Mouse (Mus musculus) layer of hippocampus, adult 2 months (tissue): ENCODE data around the gene Six4. TPM values are rescaled to one million over a fixed set of nuclear protein-coding genes. Genes with fewer than 3 reads are reported as not detected.
"Not testable (repeated sequence)": the region's sequence is repeated elsewhere in the genome, so short reads cannot be mapped to it uniquely, and the experiment has no call there.

Source experiments
- DNase-seq, 2 experiments: peaks; one replicate each; pipeline ENCODE4 v3.0.0; 2022; ENCODE audit warnings: low spot score in 2 of 2
- H3K27ac ChIP-seq: fragments of 200-600 bp; 2 replicates; pipeline ENCODE4 v1.8.1; 2022
- H3K4me3 ChIP-seq: fragments of 200-600 bp; 2 replicates; pipeline ENCODE4 v1.8.1; 2022; ENCODE audit warnings: mild to moderate bottlenecking
- CTCF ChIP-seq: fragments of 200-600 bp; conservative IDR thresholded peaks from 2 replicates; pipeline ENCODE4 v1.8.1; 2022; ENCODE audit warnings: antibody characterized with exemption, mild to moderate bottlenecking, moderate library complexity
- long read RNA-seq, 2 experiments: library from polyadenylated mRNA; stranded (forward); transcript quantifications; one replicate each; pipeline ENCODE4 v2.0.0; 2021; ENCODE audit warnings: borderline mapping rate in 2 of 2
- total RNA-seq, 2 experiments: library from RNA; stranded (reverse); gene quantifications; 2 replicates each; pipeline ENCODE4 v1.2.3; 2021

The Six4 gene
- total RNA-seq, result 1 to 10 TPM in 1 of 2 experiments, under 1 TPM in 1; 0.77 to 1.0 TPM
- long read RNA-seq, experiment 1, result 0 reads
- long read RNA-seq, experiment 2, result 0 reads

DNA sequence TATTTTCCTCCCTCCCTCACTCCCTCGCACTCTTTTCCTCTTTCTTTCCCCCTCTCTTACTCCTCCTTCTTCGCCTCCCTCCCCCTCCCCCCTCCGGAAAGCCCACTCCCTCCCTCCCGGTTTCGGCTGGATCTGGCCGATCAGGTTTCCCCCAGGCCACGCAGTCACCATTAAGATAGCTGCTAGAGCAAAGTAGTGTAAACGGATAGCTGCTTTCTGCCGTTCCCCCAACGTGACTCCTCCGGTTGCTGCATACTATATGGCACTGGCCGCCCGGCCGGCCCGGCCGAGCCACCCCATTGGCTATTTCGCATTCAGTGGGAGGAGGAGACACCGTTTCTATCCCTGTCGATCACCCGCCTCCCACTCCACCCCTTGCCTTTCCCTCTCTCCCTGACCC lies at the start of gene Six4:
Six4 (minus strand) TSS at position 261 of the 400 bp plus-strand sequence.
- TF ChIP-seq CTCF, result no peak
- peak; percentile 8 to 22 for DNase-seq
- H3K4me3 ChIP-seq, result peak within 1 kb of the TSS; percentile 78
- peak within 1 kb of the TSS; percentile 70; the same call in 1 of the 2 replicates for H3K27ac ChIP-seq

GRCm38 (mm10) chr12:73162408-73163181 lies 49.3 kb upstream of the Six4 start:
- Histone ChIP-seq H3K27ac (peak overlapping the region; percentile 44), H3K4me3 (no peak overlapping the region)
- no peak for TF ChIP-seq CTCF
- no peak for DNase-seq

GRCm38 (mm10) chr12:73160341-73160740 lies 47.1 kb upstream of the Six4 start:
- no peak for DNase-seq
- TF ChIP-seq CTCF, result peak; percentile 34
- no peak overlapping the region for H3K27ac ChIP-seq
- H3K4me3 ChIP-seq, result no peak overlapping the region

DNA sequence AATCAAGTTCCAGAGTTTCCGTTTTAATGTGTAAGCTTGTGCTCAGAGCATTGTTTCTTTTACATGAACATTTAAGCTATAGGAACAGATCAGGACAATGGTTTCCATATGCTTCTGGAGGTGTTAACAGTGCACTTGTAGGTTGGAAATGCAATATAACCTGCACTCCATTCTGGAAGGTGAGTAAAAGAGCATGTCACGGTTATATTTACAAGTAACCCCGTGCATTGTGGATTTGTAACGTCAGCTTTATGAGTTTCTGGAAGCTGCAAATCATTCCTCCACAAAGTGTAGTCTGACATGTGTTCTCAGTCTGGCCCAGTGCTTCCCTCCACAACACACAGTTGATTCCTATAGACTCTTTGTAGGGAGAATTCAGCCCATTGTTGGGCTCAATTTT lies 40.9 kb upstream of the Six4 start:
- DNase-seq, result no peak
- H3K27ac ChIP-seq, result no peak overlapping the region
- H3K4me3 ChIP-seq, result no peak overlapping the region
- TF ChIP-seq CTCF, result no peak

GRCm38 (mm10) chr12:73151038-73151437 lies 37.8 kb upstream of the Six4 start:
- DNase-seq, H3K27ac ChIP-seq, H3K4me3 ChIP-seq: not testable (repeated sequence)

GRCm38 (mm10) chr12:73147236-73147635 lies 34.0 kb upstream of the Six4 start:
- no peak for DNase-seq
- Histone ChIP-seq H3K27ac (no peak overlapping the region), H3K4me3 (no peak overlapping the region)
- no peak for TF ChIP-seq CTCF

DNA sequence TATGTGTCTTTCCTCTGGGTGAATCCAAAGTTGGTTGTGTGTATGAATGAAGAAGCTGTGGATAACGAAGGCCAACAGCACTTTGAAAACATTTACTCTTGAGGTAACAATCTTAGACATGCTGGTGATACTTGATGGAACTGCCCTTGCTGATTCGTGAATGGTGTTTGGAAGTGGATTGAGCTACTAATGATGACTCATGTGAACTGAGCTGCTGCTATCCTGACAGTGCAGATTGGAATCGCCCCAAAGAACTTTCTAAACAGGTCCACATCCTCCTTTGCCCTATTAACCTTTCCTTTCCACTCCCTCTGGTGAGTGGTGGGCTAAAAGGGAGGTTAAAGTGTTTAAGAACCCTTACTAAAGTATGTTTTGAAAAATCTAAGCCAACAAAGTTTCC lies 27.5 kb upstream of the Six4 start:
- Histone ChIP-seq H3K4me3 (no peak overlapping the region), H3K27ac (no peak overlapping the region)
- no peak for TF ChIP-seq CTCF
- DNase-seq, result no peak

- TF ChIP-seq CTCF, result no peak
- H3K4me3 ChIP-seq, result 0 out of 2 replicates have a peak overlapping the region, but pooled peaks have one; percentile 87
- H3K27ac ChIP-seq, result no peak overlapping the region
- no peak for DNase-seq
These were observed 12.0 kb upstream of the Six4 start for GRCm38 (mm10) chr12:73125250-73125649.

DNA sequence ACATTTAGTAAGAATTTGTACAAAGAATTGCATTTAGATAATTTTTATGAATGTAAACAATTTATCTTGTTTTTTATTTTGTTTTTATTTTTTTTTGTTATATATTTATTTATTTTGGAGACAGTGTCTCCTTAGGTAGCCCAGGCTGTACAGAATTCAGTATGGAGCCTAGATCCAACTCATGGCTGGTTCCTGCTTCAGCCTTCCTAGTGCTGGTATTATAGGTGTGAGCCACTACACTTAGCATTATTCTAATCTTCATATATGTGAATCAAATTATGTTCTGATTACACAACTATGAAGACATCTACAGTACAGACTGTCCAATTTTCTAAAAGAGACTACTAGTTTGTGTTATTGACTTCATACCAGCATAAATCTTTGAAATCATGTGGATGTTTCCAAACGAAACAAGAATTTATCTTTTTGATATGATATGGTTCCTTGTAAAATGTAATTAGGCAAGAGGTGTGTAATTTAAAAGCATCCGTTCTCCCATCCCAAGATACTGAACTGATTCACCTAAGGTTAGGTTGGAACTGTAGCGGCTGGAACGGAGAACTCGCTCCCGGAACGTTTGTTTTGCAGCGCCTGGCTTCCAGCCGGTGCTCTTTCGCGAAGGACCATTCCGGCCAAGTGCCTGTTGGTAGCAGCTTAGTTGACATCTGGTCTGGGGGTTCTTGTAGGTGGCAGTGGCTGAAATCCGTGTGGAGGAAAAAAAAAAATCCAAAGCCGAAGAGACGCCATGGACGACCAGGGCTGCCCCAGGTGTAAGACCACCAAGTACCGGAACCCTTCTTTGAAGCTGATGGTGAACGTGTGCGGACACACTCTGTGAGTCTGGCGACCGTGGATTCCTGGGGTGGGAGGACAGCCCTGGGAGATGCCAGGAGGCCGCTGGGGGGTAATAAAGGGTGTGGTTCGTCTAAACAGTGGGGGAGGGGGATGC lies 10.1 kb upstream of the Six4 start, which contains the start of gene Mnat1:
Mnat1 (plus strand) TSS at position 625 of the 949 bp plus-strand sequence.
- no peak for TF ChIP-seq CTCF
- H3K27ac ChIP-seq, result peak within 1 kb of the TSS; percentile 88
- DNase-seq, result peak; percentile 68 to 85
- H3K4me3 ChIP-seq, result peak within 1 kb of the TSS; percentile 87

GRCm38 (mm10) chr12:73112326-73113087 lies 749 bp downstream of the Six4 start:
- H3K27ac ChIP-seq, result peak overlapping the region; percentile 70; the same call in 1 of the 2 replicates

DNA sequence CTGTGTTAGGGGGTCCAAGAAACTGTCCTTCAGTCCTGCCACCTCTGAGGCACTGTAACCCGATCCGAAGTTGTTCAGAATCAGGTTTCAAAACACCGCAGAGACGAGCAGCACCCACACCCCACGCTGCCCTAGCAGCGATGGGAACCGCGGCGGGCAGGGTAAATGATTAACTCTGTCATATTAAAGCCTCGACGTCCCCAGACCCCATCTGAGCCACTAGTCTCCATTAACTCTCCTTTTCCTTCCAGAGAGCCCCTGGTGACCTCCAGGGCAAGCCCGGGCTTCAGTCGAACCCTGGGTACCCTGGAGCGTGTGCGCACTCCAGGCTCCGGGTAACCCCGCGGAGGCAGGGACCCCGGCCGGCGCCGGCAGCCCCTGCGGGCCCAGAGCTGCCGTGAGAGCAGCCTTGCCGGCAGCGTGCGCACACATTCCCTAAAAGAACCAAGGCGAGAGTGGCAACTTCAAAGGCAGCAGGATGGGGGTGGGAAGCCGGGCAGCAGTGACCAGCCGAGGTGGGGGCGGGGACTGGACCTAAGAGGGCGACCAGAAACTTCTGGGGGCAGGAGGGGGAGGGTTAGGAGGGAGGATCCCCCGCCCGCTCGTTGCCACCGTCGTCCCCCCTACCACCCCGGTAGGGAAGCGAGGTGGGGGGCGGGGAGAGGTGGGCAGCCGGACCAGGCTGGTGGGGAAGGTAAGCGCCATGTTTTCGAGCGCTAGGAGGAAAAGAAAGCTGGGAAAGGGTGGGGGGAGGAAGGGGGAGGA lies 1.5 kb downstream of the Six4 start:
- Histone ChIP-seq H3K27ac (no peak overlapping the region; the same call in 1 of the 2 replicates), H3K4me3 (peak overlapping the region; percentile 78)
- TF ChIP-seq CTCF, result no peak
- no peak for DNase-seq

More at GRCm38 (mm10) chr12:73112326-73113087, 749 bp downstream of the Six4 start:
- H3K4me3 ChIP-seq, result peak overlapping the region; percentile 78
- DNase-seq, result peak in 1 of 2 experiments; percentile 18
- no peak for TF ChIP-seq CTCF
